Mouse (Mus musculus) cerebellum, adult 9-11 months (tissue): ENCODE results near the gene Lrig2.

Source experiments
- DNase-seq: peaks from one replicate; pipeline ENCODE4 v3.0.0; 2022

Lrig2 gene

GRCm38 (mm10) chr3:104360325-104360724 is 151.4 kb downstream of the Lrig2 start:
- no peak for DNase-seq

- DNase-seq = no peak
Measured at GRCm38 (mm10) chr3:104359225-104360135, 152.2 kb downstream of the Lrig2 start.

GRCm38 (mm10) chr3:104358747-104359146 is 153.0 kb downstream of the Lrig2 start:
- no peak for DNase-seq

DNA sequence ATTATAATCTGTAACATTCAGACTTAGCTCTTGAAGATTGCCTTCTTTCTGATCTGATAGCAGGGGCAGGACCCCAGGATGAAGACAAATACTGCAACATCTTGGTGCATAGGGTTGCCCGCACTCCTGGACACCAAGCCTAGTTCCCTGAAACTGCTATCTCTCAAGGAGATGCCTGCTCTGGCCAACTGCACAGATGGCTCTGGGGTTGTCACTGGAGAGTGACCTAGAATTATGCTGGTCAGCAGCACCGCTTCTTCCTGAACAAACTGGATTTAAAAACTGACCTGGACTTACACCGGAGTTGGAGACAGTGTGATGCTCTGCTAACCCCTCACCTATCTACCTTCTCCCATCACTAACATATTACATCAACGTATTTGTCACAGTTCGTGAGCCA is 155.6 kb downstream of the Lrig2 start:
- DNase-seq = peak; percentile 89

DNA sequence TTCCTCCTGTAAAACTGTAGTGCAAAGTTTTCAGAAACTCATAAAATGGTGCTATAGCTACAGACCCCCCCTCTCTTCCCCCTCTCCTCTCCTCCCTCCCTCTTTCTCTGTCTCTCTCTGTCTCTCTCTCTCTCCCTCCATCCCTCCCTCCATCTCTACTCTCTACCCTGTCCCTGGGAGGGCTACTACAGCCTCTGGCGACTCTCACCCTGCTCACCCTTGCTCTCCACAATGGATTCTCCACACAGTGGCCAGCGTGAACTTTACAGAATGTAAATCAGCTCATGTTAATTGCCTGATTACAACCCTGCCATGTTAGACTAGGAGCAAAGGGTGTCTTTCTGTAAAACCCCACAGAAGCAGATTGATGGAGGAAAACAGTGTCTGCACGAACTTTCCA is 157.8 kb downstream of the Lrig2 start:
- DNase-seq = no peak

DNA sequence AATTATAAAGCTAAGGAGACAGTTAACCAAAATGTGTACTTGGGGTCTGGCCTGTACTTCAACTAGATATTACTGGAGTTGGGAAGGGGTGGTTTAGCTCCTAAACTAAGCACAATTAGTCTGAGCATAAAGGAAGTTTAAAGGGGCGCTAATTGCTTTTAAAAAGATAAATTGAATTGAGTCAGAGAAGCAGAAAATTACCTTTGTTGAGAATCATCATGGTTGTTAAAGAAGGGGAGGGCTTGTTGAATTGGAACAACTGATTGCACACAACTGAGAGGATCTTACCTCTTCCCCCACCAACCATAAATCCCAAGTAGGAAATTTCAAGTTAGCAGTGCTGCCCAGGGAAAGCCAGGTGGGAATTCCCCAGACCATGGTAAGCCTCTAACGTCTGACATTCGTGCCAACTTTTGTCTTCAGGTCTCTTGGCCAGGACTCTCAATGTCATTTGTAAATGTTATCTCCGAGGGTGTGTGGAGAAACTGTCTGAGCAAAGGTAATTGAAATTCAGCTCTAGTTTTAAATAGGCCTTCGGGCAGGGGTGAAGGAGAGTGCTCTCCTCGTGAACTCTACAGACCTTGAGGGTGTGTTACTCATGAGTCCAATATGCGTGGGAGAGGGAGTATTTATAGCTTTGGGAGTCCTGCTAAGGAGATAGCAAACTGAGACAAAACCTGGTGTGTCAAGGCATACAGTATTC is 159.2 kb downstream of the Lrig2 start:
- no peak for DNase-seq

DNA sequence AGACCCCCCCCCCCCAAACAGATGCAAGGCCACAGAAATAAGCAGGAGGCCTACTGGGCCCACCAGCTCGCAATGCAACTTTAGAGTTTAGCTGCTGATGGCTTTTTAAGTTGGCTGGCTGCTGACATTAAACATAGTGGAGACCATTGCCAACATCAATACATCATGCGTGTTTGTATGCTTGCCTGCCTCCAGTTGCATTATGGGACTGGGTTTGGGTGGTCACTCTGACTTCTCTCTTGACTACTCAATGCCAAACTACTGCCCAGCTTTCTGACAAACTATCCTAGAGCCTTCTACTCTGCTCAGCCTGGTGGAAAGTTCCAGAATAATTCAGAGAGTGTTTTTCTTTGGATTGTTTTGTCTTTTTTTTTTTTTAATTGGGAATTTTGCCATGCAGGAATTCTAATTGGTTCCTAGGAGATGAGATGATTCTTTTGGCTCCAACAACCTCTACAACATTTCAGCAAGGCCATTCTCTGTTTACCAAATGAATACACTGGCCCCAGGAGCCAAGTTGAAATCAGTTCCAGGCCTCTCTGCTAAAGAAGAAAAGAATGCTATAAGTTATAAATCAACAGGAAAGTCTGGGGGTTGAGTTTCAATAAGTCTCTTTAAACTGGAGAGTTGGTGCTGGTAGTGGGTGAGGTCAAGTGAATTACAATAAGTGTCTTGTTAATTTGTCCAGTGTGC is 161.3 kb downstream of the Lrig2 start:
- no peak for DNase-seq

GRCm38 (mm10) chr3:104349847-104350228 is 161.9 kb downstream of the Lrig2 start:
- DNase-seq = no peak

- DNase-seq = no peak
Measured at GRCm38 (mm10) chr3:104349203-104349846, 162.4 kb downstream of the Lrig2 start.
